Mouse (Mus musculus): ENCODE data around the gene Masp2.

Gene Masp2

DNA sequence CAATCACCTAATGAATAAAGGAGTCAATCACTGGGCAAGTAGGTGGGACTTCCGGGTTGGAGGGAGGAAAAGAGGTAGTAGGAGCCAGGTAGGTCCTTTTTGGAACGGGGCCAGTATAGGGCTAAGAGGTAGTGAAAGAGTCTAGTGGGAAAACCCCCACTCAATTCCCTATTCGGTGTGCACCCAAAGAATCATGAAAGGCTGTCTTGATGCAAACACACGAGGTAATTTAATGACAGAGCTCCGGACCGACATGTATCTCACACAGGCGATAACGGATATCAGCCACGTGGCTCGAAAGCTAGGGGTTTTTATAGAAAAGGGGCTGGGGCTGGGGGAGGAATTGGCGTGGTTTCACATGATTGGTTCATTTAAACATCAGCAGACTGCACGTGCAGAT is 3.5 kb upstream of the Masp2 start:
- DNase-seq (ENCODE audit: extremely low read depth, low read depth, low spot score), result no peak

DNA sequence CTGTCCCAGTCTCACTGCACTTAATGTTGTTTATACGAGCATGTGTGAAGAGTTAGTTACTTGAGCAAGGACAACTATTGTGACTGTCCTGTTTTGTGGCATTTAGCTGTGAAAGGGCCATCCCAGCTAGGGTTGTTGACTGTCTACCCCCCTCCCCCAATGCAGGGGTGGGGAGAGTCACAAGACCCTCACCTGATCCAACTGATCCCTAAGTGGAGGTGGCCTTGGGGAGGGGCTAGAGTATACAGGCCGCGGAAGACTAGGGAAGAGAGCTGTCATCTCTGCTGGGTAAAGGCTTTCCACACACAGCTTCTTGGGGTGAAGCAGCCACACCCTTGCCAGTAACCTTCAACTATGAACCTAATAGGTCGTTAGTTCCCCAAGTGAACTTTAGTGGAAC is 2.0 kb upstream of the Masp2 start:
- no peak for DNase-seq (ENCODE audit: extremely low read depth, low read depth, low spot score)

DNA sequence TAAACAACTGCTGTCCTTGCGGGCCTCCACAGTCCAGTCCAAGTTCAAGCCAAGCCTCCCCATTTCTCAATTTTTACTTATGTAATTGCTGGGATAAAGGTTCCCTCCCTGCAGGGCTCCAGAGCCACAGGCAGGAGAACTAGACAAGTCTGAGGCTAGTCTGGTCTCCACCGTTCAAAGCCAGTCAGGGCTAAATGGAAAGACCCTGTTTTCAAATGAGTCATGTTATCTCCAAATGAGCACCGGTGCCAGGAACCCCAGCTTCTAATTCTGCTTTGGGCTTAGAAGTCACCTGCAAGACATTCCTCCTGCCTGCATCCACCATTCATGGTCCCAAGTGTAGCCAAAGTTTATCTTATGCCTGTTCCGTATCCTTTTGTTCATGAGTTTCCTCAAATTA is 483 bp upstream of the Masp2 start:
- DNase-seq (ENCODE audit: extremely low read depth, low read depth, low spot score), result no peak

DNA sequence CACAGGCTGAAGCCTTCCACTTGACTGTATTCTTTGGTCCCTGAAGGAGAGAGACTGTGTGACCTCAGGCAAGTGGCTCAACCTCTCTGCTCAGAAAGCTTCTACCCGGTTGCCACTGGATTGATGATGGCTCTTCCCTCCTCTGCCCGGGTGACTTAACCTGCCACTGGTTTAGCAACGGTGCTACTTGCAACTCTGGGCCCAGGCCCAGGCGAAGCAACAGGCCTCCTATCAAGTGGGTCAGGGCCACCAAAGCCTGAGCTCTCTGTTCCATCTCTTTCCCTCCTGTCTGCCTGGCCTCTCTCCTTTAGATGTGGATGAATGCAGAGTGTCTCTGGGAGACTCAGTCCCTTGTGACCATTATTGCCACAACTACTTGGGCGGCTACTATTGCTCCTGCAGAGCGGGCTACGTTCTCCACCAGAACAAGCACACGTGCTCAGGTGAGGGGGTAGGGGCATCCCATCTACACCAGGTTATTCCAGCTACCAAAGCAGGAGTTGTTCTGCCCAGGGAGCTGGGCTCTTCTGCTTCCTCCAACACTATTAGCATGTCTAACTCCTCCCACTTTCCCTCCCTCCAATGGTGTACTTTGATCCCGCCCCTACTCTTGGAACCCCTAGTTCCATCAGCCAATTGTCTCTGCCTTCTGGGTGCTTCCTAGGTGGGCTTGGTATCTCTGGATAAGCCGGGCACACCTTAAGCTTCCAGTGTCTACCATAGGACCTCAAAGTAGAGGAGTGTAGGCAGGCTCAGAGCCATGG is 1.2 kb downstream of the Masp2 start:
- DNase-seq (ENCODE audit: extremely low read depth, low read depth, low spot score), result no peak

DNA sequence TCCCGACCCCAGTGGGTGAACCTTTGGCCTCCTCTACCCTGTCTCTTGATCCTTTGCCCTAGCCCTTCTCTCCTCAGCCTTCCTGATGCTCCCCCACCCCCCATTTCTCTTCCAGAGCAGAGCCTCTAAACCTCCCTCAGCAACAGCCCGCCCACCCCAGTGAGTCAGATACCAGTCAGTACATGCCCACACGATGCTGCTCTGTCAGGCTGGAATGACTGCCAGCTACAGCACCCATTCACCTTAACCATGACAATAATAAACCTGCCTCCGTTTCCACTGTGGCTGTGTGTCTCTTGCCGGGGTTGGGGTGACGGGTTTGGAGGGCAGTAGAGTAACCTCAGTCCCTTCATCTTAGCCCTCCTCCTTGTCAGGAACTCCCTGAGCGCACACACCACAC is 1.8 kb downstream of the Masp2 start:
- no peak for DNase-seq (ENCODE audit: extremely low read depth, low read depth, low spot score)

DNA sequence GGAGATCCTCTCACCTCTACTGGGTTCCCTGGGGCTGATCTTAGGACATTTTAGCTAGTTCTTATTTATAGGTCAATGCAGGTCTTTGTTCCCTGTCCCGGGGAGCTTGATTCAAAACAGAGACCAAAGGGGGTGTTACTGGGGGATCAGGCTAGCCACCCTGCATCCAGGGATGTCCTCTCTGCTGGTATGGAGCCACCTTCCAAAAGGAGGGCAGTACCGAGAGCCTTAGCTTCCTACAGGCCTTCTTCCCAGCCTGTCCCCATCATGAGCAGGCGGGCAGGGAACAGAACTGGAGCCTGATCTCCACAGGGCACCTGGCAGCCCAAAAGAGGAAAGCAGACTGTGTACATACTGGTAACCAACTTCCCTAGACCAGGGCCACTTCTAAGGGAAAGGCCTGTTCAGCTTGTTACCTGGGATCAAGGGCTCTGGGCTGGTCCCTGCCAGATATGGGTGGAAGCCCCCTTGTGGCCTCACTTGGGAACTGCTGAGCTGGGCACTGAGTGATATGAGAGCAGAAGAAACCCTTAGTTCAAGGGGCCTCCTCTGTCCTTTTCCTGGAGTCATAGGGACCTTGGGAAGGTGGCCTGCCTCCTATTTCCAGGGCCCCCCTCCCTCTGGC is 2.3 kb downstream of the Masp2 start:
- DNase-seq (ENCODE audit: extremely low read depth, low read depth, low spot score), result no peak

DNA sequence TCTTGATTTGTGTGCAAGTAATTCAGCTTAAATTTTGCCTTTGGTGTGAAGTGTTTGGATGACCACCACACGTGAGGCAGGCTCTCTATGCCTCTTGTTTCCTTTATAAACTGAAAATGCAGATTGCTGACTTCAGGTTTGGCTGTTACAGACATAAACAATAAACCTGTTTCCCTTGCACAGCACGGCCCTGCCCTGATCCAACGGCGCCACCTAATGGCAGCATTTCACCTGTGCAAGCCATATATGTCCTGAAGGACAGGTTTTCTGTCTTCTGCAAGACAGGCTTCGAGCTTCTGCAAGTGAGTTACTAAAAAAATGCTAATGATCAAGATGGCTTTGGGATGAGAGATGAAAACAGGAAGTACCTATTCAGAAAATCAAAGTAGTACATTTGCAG is 5.4 kb downstream of the Masp2 start:
- DNase-seq (ENCODE audit: extremely low read depth, low read depth, low spot score), result no peak

DNA sequence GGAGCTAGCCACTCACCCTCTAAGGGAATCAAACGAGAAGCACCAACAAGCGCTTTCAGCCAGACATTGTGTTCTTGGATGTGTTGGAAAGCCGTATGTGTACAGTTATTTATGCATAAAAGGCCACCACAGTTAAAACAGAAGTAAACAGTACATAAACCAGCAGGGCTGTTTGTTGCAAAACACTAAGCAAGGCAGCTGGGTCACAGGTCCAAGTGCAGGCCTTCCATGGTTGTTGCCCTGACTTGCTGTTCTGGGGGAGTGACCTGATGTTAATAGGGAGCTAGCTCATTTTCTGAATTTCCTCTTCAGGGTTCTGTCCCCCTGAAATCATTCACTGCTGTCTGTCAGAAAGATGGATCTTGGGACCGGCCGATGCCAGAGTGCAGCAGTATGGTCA is 7.5 kb downstream of the Masp2 start:
- no peak for DNase-seq (ENCODE audit: extremely low read depth, low read depth, low spot score)

DNA sequence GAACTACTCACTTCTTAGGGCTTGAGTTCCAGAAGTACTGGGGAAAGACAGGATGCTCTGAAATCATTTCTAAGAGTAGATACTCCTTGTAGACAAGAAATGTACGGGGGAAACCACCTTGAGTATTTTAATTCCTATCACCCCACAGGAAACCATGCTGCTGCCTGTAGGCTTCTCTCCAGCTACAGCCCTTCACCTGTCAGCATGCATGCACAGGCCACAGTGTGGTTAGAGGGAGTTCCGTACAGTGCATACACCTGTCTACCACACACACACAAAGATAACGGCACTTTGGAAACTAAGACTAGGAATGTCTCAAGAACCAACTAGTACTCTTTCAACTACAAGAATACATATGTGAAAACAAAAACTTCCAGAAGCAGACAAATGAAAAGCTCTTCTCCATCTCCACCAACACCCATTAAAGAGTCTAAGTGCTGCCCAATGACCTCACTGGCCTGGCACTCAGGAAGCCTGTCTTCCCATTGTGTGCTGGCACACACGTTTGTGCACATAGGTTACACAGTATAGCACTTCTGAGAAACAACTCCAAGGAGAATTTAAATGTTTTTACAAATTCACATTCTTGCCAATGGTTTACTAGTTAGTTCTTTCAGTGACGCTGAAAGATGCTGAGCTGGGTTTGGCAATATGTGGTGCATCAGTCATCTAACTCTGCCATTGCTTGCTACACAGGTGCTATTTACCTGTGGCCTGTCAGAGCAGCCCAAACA is 8.4 kb downstream of the Masp2 start:
- DNase-seq (ENCODE audit: extremely low read depth, low read depth, low spot score), result no peak

DNA sequence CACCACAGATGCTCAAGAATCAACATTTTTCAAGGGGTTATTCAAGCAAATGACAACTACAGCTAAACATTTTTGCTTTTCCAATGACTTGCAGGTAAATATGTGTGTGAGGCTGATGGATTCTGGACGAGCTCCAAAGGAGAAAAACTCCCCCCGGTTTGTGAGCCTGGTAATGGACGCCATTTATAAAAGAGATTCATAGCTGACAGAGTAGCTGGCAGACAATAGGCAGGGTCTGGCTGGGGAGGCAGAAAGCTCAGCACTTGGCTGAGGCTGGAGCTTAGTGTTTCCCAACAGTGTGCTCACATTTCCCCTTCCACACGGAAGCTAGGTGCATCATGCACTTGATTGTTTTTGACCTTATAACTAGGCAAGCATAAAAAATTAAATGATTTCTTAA is 10.2 kb downstream of the Masp2 start:
- no peak for DNase-seq (ENCODE audit: extremely low read depth, low read depth, low spot score)

DNA sequence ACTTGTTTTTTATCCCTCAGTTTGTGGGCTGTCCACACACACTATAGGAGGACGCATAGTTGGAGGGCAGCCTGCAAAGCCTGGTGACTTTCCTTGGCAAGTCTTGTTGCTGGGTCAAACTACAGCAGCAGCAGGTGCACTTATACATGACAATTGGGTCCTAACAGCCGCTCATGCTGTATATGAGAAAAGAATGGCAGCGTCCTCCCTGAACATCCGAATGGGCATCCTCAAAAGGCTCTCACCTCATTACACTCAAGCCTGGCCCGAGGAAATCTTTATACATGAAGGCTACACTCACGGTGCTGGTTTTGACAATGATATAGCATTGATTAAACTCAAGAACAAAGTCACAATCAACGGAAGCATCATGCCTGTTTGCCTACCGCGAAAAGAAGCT is 11.4 kb downstream of the Masp2 start:
- no peak for DNase-seq (ENCODE audit: extremely low read depth, low read depth, low spot score)

DNA sequence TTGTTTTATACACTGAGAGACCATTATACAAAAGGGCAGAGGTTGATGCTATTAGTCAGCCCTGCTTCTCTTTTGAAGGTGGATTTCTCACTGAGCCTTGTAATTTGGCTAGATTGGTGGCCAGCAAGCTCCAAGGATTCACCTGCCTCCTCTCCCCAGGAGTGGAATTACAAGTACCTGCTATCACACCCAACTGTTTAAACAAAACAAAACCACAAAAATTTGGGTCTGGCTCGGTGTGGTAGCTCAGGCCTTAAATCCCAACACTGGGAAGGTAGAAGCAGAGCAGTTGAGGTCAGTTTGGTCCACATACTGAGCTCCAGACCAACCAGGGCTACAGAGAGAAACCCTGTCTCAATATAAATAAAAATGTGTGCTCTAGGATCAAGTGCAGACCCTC is 17.5 kb downstream of the Masp2 start:
- no peak for DNase-seq (ENCODE audit: extremely low read depth, low read depth, low spot score)

DNA sequence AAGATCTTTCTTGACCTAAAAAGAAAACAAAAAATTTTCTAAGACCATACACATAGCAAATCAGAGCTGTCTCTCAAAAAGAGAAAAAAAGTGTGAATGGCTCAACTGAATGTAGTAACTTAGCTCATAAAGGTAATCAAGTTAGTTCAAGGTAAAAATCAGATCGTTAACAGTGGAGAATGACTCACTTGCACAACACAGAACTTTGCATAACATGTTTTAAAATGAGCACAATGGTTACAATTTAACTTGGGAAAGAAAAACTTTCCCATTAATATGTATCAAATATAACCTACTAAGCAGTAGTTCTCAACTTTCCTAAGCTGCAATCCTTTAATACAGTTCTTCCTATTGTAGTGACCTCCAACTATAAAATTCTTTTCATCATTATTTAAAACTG is 18.4 kb downstream of the Masp2 start:
- DNase-seq (ENCODE audit: extremely low read depth, low read depth, low spot score), result no peak

DNA sequence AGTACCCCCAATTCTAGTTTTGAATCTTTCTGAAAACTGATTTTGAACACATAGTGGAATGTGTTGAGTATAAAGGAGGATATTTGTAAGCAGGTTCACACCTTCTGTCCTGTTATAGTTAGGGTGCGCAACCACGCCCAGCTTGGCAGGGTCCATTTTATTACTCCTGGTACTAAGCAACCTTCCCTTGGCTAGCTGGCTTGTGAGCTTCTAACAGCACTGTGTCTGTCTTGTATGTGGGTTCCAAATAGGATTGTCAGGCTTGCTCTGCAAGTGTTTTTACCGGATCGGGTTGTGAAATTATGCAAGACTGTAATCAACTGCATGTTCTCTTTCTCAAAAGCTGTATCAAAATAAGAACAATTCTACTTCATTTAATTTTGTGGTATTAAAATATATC is 20.1 kb downstream of the Masp2 start:
- DNase-seq (ENCODE audit: extremely low read depth, low read depth, low spot score), result no peak

DNA sequence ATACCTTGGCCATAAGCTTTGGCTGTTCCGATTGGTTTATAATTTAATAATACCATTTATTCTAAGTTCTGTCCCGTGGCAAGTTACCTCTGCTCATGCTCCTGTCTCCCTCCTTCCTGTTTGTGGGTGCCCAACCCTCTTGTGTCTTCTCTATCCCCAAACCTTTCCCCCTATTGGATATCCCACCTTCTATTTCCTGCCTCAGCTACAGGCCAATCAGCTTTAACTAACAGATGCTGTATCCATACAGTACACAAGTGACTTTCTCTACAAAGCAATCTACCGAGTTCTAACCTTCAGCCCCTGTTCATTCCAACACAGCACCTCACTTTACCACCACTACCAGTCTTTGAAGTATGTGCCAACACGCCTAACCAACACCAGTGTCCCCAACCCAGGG is 21.3 kb downstream of the Masp2 start:
- DNase-seq (ENCODE audit: extremely low read depth, low read depth, low spot score), result no peak

DNA sequence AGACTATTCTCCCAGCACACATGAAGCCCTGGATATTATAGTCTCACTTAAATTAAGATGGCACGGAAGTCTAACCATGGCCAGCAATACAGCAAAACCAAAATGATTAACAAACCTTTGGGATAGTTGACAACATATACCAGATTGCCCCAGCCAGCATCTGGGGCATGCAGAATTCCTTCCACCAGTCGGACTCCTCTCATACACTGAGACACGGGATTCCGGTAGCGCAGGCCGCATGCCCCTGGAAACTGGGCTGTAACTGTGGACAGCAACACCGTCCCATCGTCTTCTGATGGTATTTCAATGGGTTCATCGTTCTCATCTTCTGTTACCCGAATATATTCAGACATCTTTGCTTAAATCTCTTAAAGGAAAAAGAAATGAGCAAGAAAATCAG is 22.7 kb downstream of the Masp2 start:
- DNase-seq (ENCODE audit: extremely low read depth, low read depth, low spot score), result no peak

DNA sequence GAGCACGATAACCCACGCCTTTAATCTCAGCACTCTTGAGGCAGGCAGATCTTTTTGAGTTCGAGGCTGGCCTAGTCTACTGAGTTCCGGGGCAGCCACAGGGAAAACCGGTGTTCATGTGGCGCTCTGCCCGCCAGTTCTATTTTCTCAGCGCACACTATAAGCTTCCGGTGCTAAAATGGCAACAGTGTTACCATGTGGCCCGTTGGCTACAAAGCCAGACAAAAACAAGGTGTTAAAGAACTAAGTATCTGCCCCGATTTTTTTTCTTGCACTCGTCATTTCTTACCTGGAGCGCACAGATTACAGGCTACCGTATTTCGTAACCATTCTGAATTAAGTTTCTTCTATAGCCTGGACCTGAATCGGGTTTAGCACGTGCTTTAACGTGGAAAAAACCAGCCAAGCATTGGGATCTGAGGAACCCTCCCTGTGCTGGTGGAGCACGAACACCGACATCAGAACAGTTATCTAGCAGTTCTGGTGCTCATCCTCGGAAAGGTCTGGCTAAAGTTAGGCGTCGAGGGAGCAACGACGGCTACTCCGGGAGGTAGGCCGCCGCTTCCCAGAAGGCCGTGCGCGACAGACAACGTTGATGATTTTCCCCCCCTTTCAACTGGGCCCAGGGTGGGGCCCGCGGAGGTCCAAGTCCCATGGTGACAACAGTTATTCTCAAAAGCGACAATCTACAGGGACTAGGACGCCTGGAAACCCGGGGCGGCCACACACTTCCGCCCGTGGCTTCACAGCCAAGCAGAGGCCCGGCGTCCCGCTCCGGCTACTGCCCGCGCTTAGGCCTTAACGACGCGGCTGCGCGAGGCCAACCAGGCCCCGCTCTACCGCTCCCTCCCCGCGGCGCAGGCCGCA is 23.6 kb downstream of the Masp2 start:
- no peak for DNase-seq (ENCODE audit: extremely low read depth, low read depth, low spot score)

DNA sequence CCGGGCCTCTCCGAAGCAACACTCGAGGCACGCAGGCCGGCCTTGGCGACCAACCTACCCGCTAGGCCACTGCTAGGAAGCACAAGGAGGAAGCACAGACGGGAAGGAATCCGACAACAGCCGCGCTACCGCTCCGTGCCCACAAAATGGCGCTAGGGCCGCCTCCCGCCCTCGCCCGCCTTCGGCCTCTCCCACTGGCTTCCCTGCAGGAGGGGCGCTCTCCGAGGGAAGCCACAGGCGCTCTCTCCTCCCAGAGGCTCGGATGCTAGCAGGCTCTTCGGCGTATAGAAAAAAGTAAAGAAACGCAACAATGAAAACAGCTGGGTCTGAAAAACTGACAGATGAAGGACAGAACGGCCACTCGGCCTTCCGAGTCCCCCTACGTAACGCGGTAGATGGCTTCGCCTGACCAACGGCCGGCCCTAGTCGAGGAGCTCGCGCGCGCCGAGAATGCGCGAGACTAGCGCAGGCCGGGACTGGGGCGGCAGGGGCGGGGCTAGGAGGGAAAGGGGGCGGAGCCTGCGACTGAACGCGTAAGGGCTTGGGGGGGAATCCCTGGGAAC is 24.4 kb downstream of the Masp2 start, which contains the start of gene Tardbp:
Gene Tardbp (minus strand): TSS at position 397 of the 563 bp plus-strand sequence.
- no peak for DNase-seq (ENCODE audit: extremely low read depth, low read depth, low spot score)

DNA sequence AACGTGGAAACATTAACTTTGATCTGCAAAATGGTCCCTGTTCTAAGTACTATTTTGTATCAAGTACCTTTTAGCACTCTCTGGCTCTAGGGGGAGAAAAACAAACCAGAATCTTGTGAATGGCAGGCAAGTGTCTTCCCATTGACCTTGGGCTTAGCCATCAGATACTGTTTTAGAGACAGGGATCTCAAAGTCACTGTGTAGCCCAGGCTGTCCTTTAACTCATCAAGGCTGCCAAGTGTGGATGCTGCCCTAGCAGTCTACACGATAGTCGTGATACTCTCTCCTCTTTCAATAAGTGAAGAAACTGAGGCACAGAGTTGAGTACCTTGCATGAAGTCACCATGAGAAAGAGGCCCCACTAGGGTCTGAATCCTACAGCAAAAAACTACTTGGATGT is 24.9 kb downstream of the Masp2 start:
- DNase-seq (ENCODE audit: extremely low read depth, low read depth, low spot score), result no peak

DNA sequence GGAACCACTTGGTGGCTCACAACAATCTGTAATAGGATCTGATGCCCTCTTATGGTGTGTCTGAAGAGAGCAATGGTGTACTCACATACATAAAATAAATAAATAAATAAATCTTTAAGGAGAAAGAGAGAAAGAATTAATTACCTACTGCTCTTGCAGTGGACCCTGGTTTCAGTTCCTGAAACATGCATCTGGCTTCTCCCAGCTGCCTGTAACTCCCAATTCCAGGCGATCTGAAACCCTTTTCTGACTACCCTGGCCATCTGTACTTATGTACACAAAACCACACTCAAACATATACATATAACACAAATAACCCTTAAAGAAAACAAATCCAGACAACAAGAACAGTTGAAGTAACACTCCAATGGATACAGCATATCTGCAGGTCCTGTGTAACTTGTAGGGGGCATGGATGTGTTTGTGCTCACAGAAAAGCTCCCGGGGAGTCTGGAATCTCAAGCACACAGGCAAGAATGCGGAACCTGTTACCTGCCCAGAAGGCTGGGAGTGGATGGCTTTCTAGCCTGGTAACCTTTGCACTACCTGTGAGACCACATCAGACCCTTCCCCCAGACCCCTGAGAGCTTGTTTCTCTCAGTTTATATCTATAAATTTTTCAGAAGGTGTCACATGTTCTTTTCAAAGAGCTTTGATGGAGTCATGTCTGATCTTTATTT is 29.8 kb downstream of the Masp2 start:
- no peak for DNase-seq (ENCODE audit: extremely low read depth, low read depth, low spot score)
